Mouse (Mus musculus) G1E (cell line): ENCODE measurements at regions not wholly inside any gene's neighbourhood (a gene's known extent, or its start where the extent isn't known, plus 50 kb on each side); places are given as distances from the start of the nearest gene placed in this dataset.

Experiments used
- ATAC-seq: 2 replicates; pipeline ENCODE4 v1.8.0; 2016; ENCODE audit warnings: mild to moderate bottlenecking; ENCODE audit not compliant: insufficient number of reproducible peaks, poor library complexity, low FRiP score, severe bottlenecking; ENCODE audit errors: extremely low read depth
- DNase-seq: peaks from one replicate; pipeline ENCODE4 v3.0.0; 2012; ENCODE audit warnings: low spot score
- H3K27me3 ChIP-seq: 2 replicates; pipeline ENCODE4 v1.6.1; 2012; ENCODE audit warnings: mild to moderate bottlenecking, low read length, inconsistent platforms; ENCODE audit not compliant: insufficient read depth
- H3K36me3 ChIP-seq: replicated peaks from 2 replicates; pipeline ENCODE3; 2012; ENCODE audit warnings: mild to moderate bottlenecking, inconsistent platforms
- H3K4me1 ChIP-seq: 2 replicates; pipeline ENCODE4 v1.6.1; 2012; ENCODE audit warnings: low read depth, low read length, inconsistent platforms, mixed read lengths; ENCODE audit not compliant: insufficient read depth
- H3K4me3 ChIP-seq: 2 replicates; pipeline ENCODE4 v1.5.1; 2012; ENCODE audit warnings: low read depth, mild to moderate bottlenecking, inconsistent platforms, low read length, moderate library complexity, mixed read lengths
- H3K9me3 ChIP-seq: replicated peaks from 2 replicates; pipeline ENCODE4 v1.6.1; 2012; ENCODE audit warnings: inconsistent platforms
- CTCF ChIP-seq: IDR thresholded peaks from 2 replicates; pipeline ENCODE4 v1.5.1; 2012; ENCODE audit warnings: low read depth, low read length, inconsistent platforms, mixed read lengths
- GATA1 ChIP-seq: IDR thresholded peaks from 2 replicates; pipeline ENCODE4 v1.6.1; 2012; ENCODE audit warnings: borderline replicate concordance, low read length, inconsistent platforms, mixed read lengths
- GATA2 ChIP-seq: IDR thresholded peaks from 2 replicates; pipeline ENCODE4 v1.6.1; 2012; ENCODE audit warnings: low read depth, low read length, inconsistent platforms, borderline replicate concordance
- POLR2AphosphoS5 ChIP-seq: IDR thresholded peaks from 2 replicates; pipeline ENCODE4 v1.6.1; 2012; ENCODE audit warnings: low read depth, low read length, inconsistent platforms; ENCODE audit not compliant: insufficient replicate concordance
- TAL1 ChIP-seq: conservative IDR thresholded peaks from 2 replicates; pipeline ENCODE4 v1.6.1; 2012; ENCODE audit warnings: low read depth, low read length, inconsistent platforms, mixed read lengths

DNA sequence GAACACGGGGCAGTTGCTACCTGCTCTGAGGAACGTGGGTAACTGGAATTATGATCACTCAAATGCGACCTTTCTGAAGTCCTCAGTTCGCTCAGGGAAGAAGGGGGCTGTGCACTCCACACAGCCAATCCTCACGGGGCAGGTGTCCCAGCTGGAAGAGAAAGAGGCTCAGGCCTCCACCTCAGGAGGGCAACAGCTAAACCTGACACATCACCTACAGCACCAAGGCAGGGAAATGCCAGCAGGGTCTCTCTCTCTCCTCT, 92.7 kb upstream of the S1pr3 start:
- H3K4me1 ChIP-seq, result no peaks in the 10 kb centered on the region
- ATAC-seq (no peak), DNase-seq (no peak)
- peaks cover 39% of the 10 kb centered on the region for H3K9me3 ChIP-seq
- no peak for TF ChIP-seq GATA2
- no peak for TF ChIP-seq POLR2AphosphoS5
- no peak for TF ChIP-seq TAL1
- no peak for TF ChIP-seq GATA1
- no peak for TF ChIP-seq CTCF
- no peak overlapping the region for H3K4me3 ChIP-seq
- no peaks in the 10 kb centered on the region for H3K36me3 ChIP-seq
- no peaks in the 10 kb centered on the region for H3K27me3 ChIP-seq

DNA sequence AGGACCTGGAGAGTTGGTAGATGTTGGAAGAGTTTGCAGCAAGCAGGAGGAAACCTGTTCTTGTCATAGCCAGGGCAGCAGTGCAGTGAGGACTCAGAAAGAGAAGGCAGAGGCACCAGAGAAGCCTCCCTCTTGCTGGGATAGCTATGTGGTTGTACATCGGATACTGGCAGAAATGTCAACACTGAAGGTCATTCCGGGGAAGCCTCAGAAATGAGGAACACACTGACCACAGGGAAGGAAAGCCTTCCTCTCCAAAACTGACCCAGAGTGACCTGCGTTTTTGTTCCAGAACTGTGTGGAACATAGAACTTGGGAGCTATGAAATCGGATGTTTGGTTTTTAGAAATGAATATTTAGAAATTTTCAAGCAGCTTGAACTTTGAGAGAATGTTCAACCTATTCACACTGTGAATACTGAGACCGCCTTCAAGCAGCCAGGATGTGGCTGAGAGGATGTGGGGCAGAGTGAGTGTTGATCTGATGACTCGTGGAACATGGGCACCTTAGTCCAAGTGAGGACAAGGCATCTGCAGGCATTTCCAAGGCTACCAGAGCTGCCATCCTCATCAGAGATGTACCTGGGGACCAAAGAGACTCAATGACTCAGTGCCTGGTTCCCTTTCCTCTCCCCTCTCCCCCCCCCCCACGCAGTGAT, 85.3 kb upstream of the S1pr3 start:
- H3K4me3 ChIP-seq, result no peak overlapping the region
- ATAC-seq, result no peak
- no peak for DNase-seq
- no peaks in the 10 kb centered on the region for H3K4me1 ChIP-seq
- H3K36me3 ChIP-seq, result no peaks in the 10 kb centered on the region
- no peaks in the 10 kb centered on the region for H3K27me3 ChIP-seq
- TF ChIP-seq TAL1, result no peak
- TF ChIP-seq POLR2AphosphoS5, result no peak
- TF ChIP-seq CTCF, result no peak
- no peak for TF ChIP-seq GATA1
- no peak for TF ChIP-seq GATA2
- H3K9me3 ChIP-seq, result peaks cover 20% of the 10 kb centered on the region

DNA sequence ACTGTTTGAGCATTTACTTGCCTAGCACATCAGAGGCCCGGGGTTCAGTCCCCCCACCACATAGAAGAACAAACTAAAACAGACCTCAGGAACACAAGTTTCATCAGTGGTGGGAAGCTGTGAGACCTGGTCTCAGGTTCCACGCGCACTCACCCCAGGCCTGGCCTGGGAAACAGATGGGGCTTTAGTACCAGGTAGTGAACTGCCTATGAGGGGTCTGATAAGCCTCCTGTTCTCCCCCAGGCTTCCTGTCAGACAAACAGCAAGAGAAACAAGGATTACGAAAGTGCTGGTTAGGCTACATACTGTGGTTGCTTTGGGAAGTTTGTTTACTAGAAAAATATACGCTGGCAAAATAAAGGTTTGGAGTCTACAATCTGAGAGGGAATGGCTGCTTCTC, 83.7 kb upstream of the S1pr3 start:
- no peaks in the 10 kb centered on the region for H3K27me3 ChIP-seq
- H3K36me3 ChIP-seq, result no peaks in the 10 kb centered on the region
- H3K9me3 ChIP-seq, result peaks cover 21% of the 10 kb centered on the region
- ATAC-seq (no peak), DNase-seq (no peak)
- no peak overlapping the region for H3K4me3 ChIP-seq
- TF ChIP-seq CTCF (no peak), POLR2AphosphoS5 (no peak), GATA1 (no peak), GATA2 (no peak), TAL1 (no peak)
- H3K4me1 ChIP-seq, result no peaks in the 10 kb centered on the region

DNA sequence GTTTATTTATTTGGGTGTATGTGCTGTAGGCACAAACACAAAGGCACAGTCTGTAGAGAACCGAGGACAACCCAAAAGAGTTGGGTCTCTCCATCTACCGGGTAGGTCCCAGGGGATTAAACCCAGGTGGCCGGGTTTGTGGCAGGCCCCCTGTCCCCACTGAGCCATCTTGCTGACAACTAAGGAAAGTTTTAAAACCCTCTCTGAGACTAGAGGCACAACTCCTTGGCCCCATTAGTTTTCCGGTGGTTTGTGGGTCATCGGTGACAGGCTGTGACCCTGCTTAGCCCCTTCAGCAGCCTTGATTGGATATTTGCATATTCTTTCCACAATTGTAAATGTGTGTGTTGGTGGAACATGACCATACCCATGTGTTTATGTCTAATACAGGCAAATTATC, 83.1 kb upstream of the S1pr3 start:
- H3K4me3 ChIP-seq, result no peak overlapping the region
- H3K9me3 ChIP-seq, result peaks cover 22% of the 10 kb centered on the region
- ATAC-seq, result no peak
- no peaks in the 10 kb centered on the region for H3K27me3 ChIP-seq
- DNase-seq, result no peak
- H3K4me1 ChIP-seq, result no peaks in the 10 kb centered on the region
- no peaks in the 10 kb centered on the region for H3K36me3 ChIP-seq
- no peak for TF ChIP-seq TAL1
- TF ChIP-seq GATA1, result no peak
- no peak for TF ChIP-seq GATA2
- no peak for TF ChIP-seq POLR2AphosphoS5
- TF ChIP-seq CTCF, result no peak

DNA sequence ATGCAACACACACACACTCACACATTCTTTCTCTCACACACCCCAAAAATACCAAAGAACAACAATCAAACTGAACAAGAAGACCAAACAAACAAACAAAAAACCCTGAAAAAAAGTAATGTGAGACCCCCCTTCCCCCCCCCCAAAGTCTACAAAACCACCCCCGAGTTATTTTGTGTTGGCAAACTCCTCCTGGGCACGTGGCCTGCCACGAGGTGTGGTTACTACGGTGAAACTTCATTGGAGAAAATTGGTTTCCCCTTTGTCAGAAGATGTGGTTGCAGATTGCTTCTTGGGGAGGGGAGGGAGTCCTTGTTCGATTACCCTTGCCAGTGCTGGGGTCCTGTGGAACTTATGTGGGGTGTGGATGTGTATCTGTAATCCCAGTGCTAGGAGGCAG, 82.3 kb upstream of the S1pr3 start:
- Histone ChIP-seq H3K36me3 (no peaks in the 10 kb centered on the region), H3K27me3 (no peaks in the 10 kb centered on the region), H3K4me1 (no peaks in the 10 kb centered on the region), H3K4me3 (no peak overlapping the region), H3K9me3 (peaks cover 30% of the 10 kb centered on the region)
- DNase-seq (no peak), ATAC-seq (no peak)
- no peak for TF ChIP-seq POLR2AphosphoS5
- no peak for TF ChIP-seq CTCF
- no peak for TF ChIP-seq TAL1
- no peak for TF ChIP-seq GATA1
- TF ChIP-seq GATA2, result no peak

DNA sequence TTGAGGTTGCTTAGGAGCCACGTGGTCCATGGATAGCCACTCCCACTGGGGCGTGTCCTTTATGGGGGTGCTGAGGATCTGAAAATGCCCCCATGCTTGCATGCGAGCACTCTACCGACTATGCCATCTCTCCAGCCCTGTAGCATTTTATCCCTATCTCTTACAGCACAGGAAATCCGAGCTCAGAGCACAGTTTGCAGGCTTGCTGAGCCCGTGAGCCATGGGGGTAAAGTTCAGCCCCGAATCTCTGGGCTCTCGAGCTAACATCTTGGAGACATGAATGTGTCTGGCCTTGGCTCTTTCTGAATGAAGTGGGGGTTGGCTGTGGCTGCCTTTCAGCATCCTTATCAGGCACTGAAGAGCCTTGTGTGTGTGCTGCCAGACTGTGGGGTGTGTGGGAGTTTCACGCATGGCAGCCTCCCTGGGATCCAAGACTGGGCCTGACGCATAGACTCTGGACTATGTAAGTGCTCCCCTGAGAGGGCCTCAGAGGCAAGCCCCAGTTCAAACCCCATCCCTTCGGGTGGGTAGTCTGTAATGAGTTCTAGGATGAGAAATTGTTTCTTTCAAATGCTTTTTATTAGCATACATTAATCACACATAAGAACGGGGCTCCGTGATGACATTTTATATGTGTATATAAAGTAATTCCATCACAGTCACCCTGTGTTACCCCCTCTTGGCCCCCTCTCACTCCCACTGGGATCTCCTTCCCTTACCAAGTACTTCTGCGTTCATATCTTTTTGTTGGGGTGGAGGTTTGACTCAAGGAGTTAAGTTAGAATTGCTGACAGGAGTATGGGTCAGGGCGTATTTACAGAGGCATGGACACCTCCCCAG, 80.1 kb upstream of the S1pr3 start:
- Histone ChIP-seq H3K4me3 (no peak overlapping the region), H3K9me3 (peaks cover 42% of the 10 kb centered on the region), H3K27me3 (no peaks in the 10 kb centered on the region), H3K36me3 (no peaks in the 10 kb centered on the region), H3K4me1 (no peaks in the 10 kb centered on the region)
- no peak for TF ChIP-seq POLR2AphosphoS5
- TF ChIP-seq GATA2, result no peak
- no peak for TF ChIP-seq CTCF
- TF ChIP-seq TAL1, result no peak
- no peak for TF ChIP-seq GATA1
- no peak for ATAC-seq
- DNase-seq, result no peak
